Mouse (Mus musculus): ENCODE results near the gene Ercc1.

The Ercc1 gene

GRCm38 (mm10) chr7:19338060-19338459, 6.5 kb upstream of the Ercc1 start:
- WGBS: 70% methylated on average over 2 of the region's 2 CpGs

- 62% methylated on average over 7 of the region's 7 CpGs for WGBS
These were observed 6.0 kb upstream of the Ercc1 start for GRCm38 (mm10) chr7:19338596-19338995.

GRCm38 (mm10) chr7:19341250-19341649, 3.3 kb upstream of the Ercc1 start:
- WGBS: 20% methylated on average over 10 of the region's 10 CpGs

GRCm38 (mm10) chr7:19341761-19342409, 2.7 kb upstream of the Ercc1 start:
- 1% methylated on average over 41 of the region's 41 CpGs for WGBS

- WGBS: under 1% methylated on average over 27 of the region's 27 CpGs
These were observed 2.0 kb upstream of the Ercc1 start for GRCm38 (mm10) chr7:19342481-19343027.

GRCm38 (mm10) chr7:19343210-19343808, 1.3 kb upstream of the Ercc1 start:
- 1% methylated on average over 11 of the region's 11 CpGs for WGBS

- WGBS: under 1% methylated on average over 31 of the region's 31 CpGs
These were observed 427 bp downstream of the Ercc1 start for GRCm38 (mm10) chr7:19344938-19345471.

GRCm38 (mm10) chr7:19349188-19349915, 4.8 kb downstream of the Ercc1 start:
- WGBS: 78% methylated on average over 13 of the region's 13 CpGs

- WGBS: 96% methylated on average over 8 of the region's 8 CpGs
These were observed 5.6 kb downstream of the Ercc1 start for GRCm38 (mm10) chr7:19350221-19350620.

GRCm38 (mm10) chr7:19354991-19355390, 10.4 kb downstream of the Ercc1 start:
- WGBS: 85% methylated on average over 5 of the region's 5 CpGs

- WGBS: 74% methylated on average over 10 of the region's 10 CpGs
These were observed 11.7 kb downstream of the Ercc1 start for GRCm38 (mm10) chr7:19356311-19356710.

GRCm38 (mm10) chr7:19357381-19358375, 13.1 kb downstream of the Ercc1 start:
- WGBS: 90% methylated on average over 25 of the region's 25 CpGs

- 7% methylated on average over 13 of the region's 13 CpGs for WGBS
These were observed 14.1 kb downstream of the Ercc1 start for GRCm38 (mm10) chr7:19358634-19359033.

GRCm38 (mm10) chr7:19359299-19359891, 14.8 kb downstream of the Ercc1 start, which contains the start of the genes Cd3eap and Ppp1r13l:
Cd3eap (minus strand) TSS chr7:19359483.
Ppp1r13l (plus strand) TSS chr7:19359749.
- under 1% methylated on average over 31 of the region's 31 CpGs for WGBS

GRCm38 (mm10) chr7:19359892-19360641, 15.5 kb downstream of the Ercc1 start:
- under 1% methylated on average over 45 of the region's 45 CpGs for WGBS

- WGBS: under 1% methylated on average over 27 of the region's 27 CpGs
These were observed 16.4 kb downstream of the Ercc1 start for GRCm38 (mm10) chr7:19360944-19361343.

- WGBS: 8% methylated on average over 16 of the region's 16 CpGs
These were observed 17.1 kb downstream of the Ercc1 start for GRCm38 (mm10) chr7:19361720-19362119.

GRCm38 (mm10) chr7:19362276-19362675, 17.7 kb downstream of the Ercc1 start:
- WGBS: 64% methylated on average over 4 of the region's 4 CpGs

- WGBS: 23% methylated on average over 18 of the region's 18 CpGs
These were observed 19.3 kb downstream of the Ercc1 start for GRCm38 (mm10) chr7:19363881-19364280.

- 76% methylated on average over 4 of the region's 4 CpGs for WGBS
These were observed 20.8 kb downstream of the Ercc1 start for GRCm38 (mm10) chr7:19365376-19365775.
